Mouse (Mus musculus) CH12.LX (cell line): ENCODE data around the gene Ccnjl.

ENCODE experiments used
- BHLHE40 ChIP-seq: IDR thresholded peaks from 2 replicates; pipeline ENCODE4 v1.6.1; 2011; ENCODE audit warnings: mild to moderate bottlenecking, low read depth, low read length, improper control_type of control experiment
- CTCF ChIP-seq, 2 experiments: IDR thresholded peaks in 1 of 2; conservative IDR thresholded peaks in 1 of 2; 2 replicates each; pipeline ENCODE4 v1.5.1; 2011 to 2012; ENCODE audit warnings: low read depth in 2 of 2, low read length in 2 of 2, improper control_type of control experiment in 1 of 2, inconsistent platforms in 1 of 2, mild to moderate bottlenecking in 1 of 2, moderate library complexity in 1 of 2
- E2F4 ChIP-seq: IDR thresholded peaks from 2 replicates; pipeline ENCODE4 v1.6.1; 2011; ENCODE audit warnings: low read depth, low read length, improper control_type of control experiment; ENCODE audit not compliant: insufficient replicate concordance
- EP300 ChIP-seq: IDR thresholded peaks from 2 replicates; pipeline ENCODE4 v1.6.1; 2011; ENCODE audit warnings: low read length, improper control_type of control experiment
- MEF2A ChIP-seq: IDR thresholded peaks from 2 replicates; pipeline ENCODE4 v1.6.1; 2014; ENCODE audit warnings: low read depth, mild to moderate bottlenecking, inconsistent platforms, low read length, improper control_type of control experiment, borderline replicate concordance
- MYC ChIP-seq: IDR thresholded peaks from 2 replicates; pipeline ENCODE4 v1.6.1; 2011; ENCODE audit warnings: low read depth, mild to moderate bottlenecking, improper control_type of control experiment, low read length
- POLR2A ChIP-seq: IDR thresholded peaks from 2 replicates; pipeline ENCODE4 v1.6.1; 2011; ENCODE audit warnings: low read depth, mild to moderate bottlenecking, improper control_type of control experiment, low read length
- USF2 ChIP-seq: conservative IDR thresholded peaks from 2 replicates; pipeline ENCODE4 v1.6.1; 2011; ENCODE audit warnings: low read depth, low read length, improper control_type of control experiment
- ZC3H11A ChIP-seq: IDR thresholded peaks from 2 replicates; pipeline ENCODE4 v1.6.1; 2012; ENCODE audit warnings: low read depth, mild to moderate bottlenecking, inconsistent platforms, low read length, improper control_type of control experiment
- ZMIZ1 ChIP-seq: IDR thresholded peaks from 2 replicates; pipeline ENCODE4 v1.6.1; 2012; ENCODE audit warnings: low read depth, mild to moderate bottlenecking, inconsistent platforms, low read length, improper control_type of control experiment
- ZNF384 ChIP-seq: IDR thresholded peaks from 2 replicates; pipeline ENCODE4 v1.6.1; 2012; ENCODE audit warnings: low read depth, low read length, improper control_type of control experiment, inconsistent platforms

DNA sequence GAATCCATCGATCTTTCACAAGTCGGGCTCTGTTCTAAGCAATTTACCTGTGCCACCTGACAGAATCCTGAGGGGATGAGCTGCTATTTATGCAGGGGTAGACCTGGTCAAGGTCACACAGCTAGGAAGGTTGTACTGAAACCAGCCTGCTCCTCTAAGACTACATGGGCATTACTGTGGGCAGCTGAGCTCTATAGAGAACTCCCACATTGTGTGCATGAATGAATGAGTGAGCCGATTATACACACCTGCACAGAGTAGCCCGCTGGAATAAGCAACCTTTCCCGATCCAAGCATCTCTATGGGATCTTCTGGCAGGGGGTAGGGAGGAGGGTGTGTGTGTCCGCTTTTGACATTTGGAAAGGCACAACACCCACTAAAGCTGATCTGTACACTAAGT is 104.6 kb downstream of the Ccnjl start:
- TF ChIP-seq USF2 (no peak), POLR2A (no peak), BHLHE40 (no peak), MEF2A (no peak), CTCF (conservative IDR thresholded peaks at IDR 0.05 in 1 of 2, IDR thresholded peaks at IDR 0.05 in 1 of 2; ENCODE audit: low read depth in 2 of 2, low read length in 2 of 2) (no peak), E2F4 (no peak), ZC3H11A (no peak), ZMIZ1 (no peak), MYC (no peak), EP300 (no peak), ZNF384 (no peak)
